Mouse (Mus musculus) ES-E14 (cell line): Measurements from ENCODE around the gene Mgat4e.

Source experiments
- CHD2 ChIP-seq: IDR thresholded peaks from 2 replicates; pipeline ENCODE4 v1.6.1; 2014; ENCODE audit warnings: mild to moderate bottlenecking, low read depth, low read length, inconsistent platforms
- MAFK ChIP-seq: IDR thresholded peaks from 2 replicates; pipeline ENCODE4 v1.6.1; 2014; ENCODE audit warnings: mild to moderate bottlenecking, low read depth, low read length, inconsistent platforms; ENCODE audit not compliant: insufficient read depth
- ZC3H11A ChIP-seq: IDR thresholded peaks from 2 replicates; pipeline ENCODE4 v1.6.1; 2012; ENCODE audit warnings: low read depth, mild to moderate bottlenecking, inconsistent platforms, low read length, borderline replicate concordance
- ZNF384 ChIP-seq: IDR thresholded peaks from 2 replicates; pipeline ENCODE4 v1.6.1; 2012; ENCODE audit warnings: low read depth, low read length, inconsistent platforms

DNA sequence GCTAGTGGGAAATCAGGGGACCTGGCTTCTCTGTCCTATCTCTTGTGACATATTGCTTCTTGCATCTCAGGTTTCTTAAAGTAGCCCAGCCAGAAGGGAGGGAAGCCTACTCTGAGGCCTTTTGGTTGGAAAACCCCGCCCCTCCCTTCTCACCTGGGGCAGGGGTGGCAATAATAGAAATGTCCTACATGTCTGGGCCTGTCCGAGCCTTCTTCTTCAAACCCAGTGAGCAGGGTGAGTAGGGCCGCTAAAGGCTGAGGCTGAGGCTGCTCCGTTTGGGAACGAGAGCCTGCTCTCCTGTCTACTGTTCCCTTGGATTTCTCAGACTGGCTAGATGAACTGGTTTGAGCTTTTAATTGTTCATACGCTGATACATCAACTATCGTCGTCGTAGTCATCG is 8.9 kb downstream of the Mgat4e start:
- TF ChIP-seq CHD2 (no peak), MAFK (no peak), ZNF384 (no peak), ZC3H11A (no peak)
